Comparison of ENCODE assay signal across 11 mouse cellular contexts in the genomic region with DNA sequence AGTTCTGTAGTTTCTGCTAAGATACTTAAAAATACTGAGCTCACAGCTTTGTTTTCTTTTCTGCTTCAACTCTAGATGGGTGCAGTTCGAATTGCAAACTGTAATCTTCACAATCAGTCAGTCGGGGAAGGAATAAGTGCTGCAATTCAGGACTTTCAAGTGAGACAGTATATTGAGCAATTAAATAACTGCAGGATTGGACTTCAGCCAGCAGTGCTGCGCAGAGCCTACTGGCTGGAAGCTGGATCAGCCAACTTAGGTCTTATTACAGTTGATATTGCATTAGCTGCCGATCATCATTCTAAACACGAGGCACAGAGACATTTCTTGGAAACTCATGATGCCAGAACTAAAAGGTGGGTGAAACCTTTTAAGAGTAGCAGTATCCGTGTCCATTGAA.
DNase-seq lines count a peak whose midpoint lies in the region; ATAC-seq and TF ChIP-seq lines count a peak whose summit lies in the region.
"Had no signal": no experiment of that assay in that cellular context is flagged by ENCODE, and none has a peak within 500 bp of the region (broad histone marks: within the 10 kb centered on the region; RNA-seq: fewer than 3 reads in every experiment).

No protein-coding gene starts in this region.

- WGBS in forebrain, postnatal 0 days = 38% methylated on average over 6 of the region's 6 CpGs
- 83% methylated on average over 6 of the region's 6 CpGs for WGBS in forebrain, embryonic 10.5 days
- 83% methylated on average over 6 of the region's 6 CpGs for WGBS in midbrain, embryonic 14.5 days
- WGBS in midbrain, embryonic 15.5 days = 78% methylated on average over 6 of the region's 6 CpGs
- WGBS in embryonic facial prominence, embryonic 15.5 days = 46% methylated on average over 6 of the region's 6 CpGs

- H3K4me1 ChIP-seq in forebrain, postnatal 0 days (ENCODE audit: insufficient read depth) = no peaks in the 10 kb centered on the region
- H3K4me1 ChIP-seq in forebrain, embryonic 10.5 days = peaks cover 8% of the 10 kb centered on the region
- H3K4me1 ChIP-seq in midbrain, embryonic 14.5 days (ENCODE audit: control insufficient read depth, insufficient read depth, low read length) = no peaks in the 10 kb centered on the region
- no peaks in the 10 kb centered on the region for H3K4me1 ChIP-seq in midbrain, embryonic 15.5 days
- H3K4me1 ChIP-seq in embryonic facial prominence, embryonic 15.5 days = peaks cover 3% of the 10 kb centered on the region; the same call in 1 of the 2 replicates

- H3K9me3 ChIP-seq in forebrain, postnatal 0 days (ENCODE audit: low read length) = no peaks in the 10 kb centered on the region
- no peaks in the 10 kb centered on the region for H3K9me3 ChIP-seq in forebrain, embryonic 10.5 days
- no peaks in the 10 kb centered on the region for H3K9me3 ChIP-seq in midbrain, embryonic 14.5 days (ENCODE audit: control insufficient read depth, low read length)
- H3K9me3 ChIP-seq in midbrain, embryonic 15.5 days = no peaks in the 10 kb centered on the region
- no peaks in the 10 kb centered on the region for H3K9me3 ChIP-seq in embryonic facial prominence, embryonic 15.5 days (replicated peaks)
- H3K9me3 ChIP-seq: heart, embryonic 12.5 days had no signal

- DNase-seq in forebrain, postnatal 0 days = peak; percentile 18
- DNase-seq in forebrain, embryonic 10.5 days (ENCODE audit: extremely low spot score, low spot score) = no peak
- DNase-seq in midbrain, embryonic 14.5 days = peak; percentile 13
- peak; percentile 9 to 31 for DNase-seq in lung, postnatal 4 days
- DNase-seq in spleen, postnatal 14 days (ENCODE audit: low spot score in 2 of 2) = no peak
- DNase-seq in heart, postnatal 25 days (ENCODE audit: low spot score) = no peak
- DNase-seq: retina, postnatal 1 day had no signal

- ATAC-seq in forebrain, postnatal 0 days = no peak
- ATAC-seq in midbrain, embryonic 14.5 days (ENCODE audit: low FRiP score, low TSS enrichment) = no peak
- no peak for ATAC-seq in midbrain, embryonic 15.5 days (replicated peaks)
- ATAC-seq in embryonic facial prominence, embryonic 15.5 days (ENCODE audit: insufficient number of reproducible peaks, low FRiP score, low TSS enrichment, low read depth) = no peak
- ATAC-seq: midbrain, embryonic 16.5 days had no signal

- no peak overlapping the region for H3K4me2 ChIP-seq in forebrain, postnatal 0 days (ENCODE audit: low read depth)
- H3K4me2 ChIP-seq in midbrain, embryonic 14.5 days (ENCODE audit: low read length) = no peak overlapping the region
- no peak overlapping the region for H3K4me2 ChIP-seq in midbrain, embryonic 15.5 days
- no peak overlapping the region for H3K4me2 ChIP-seq in embryonic facial prominence, embryonic 15.5 days (replicated peaks)
- H3K4me2 ChIP-seq: heart, embryonic 12.5 days had no signal

- H3K4me3 ChIP-seq in forebrain, postnatal 0 days (ENCODE audit: low read depth, low read length) = no peak overlapping the region
- H3K4me3 ChIP-seq in forebrain, embryonic 10.5 days = no peak overlapping the region
- H3K4me3 ChIP-seq in midbrain, embryonic 14.5 days (replicated peaks; ENCODE audit: low read depth, low read length) = no peak overlapping the region
- H3K4me3 ChIP-seq in midbrain, embryonic 15.5 days = no peak overlapping the region
- H3K4me3 ChIP-seq in embryonic facial prominence, embryonic 15.5 days (replicated peaks) = no peak overlapping the region
- H3K4me3 ChIP-seq: heart, embryonic 12.5 days had no signal

- H3K36me3 ChIP-seq in forebrain, postnatal 0 days (ENCODE audit: insufficient read depth) = peaks cover 24% of the 10 kb centered on the region
- peaks cover 14% of the 10 kb centered on the region for H3K36me3 ChIP-seq in forebrain, embryonic 10.5 days (replicated peaks)
- peaks cover 15% of the 10 kb centered on the region for H3K36me3 ChIP-seq in midbrain, embryonic 14.5 days (ENCODE audit: control insufficient read depth, insufficient read depth, low read length)
- 0 out of 2 replicates have a peak, but pooled peaks cover 4% of the 10 kb centered on the region for H3K36me3 ChIP-seq in midbrain, embryonic 15.5 days (replicated peaks)
- H3K36me3 ChIP-seq in embryonic facial prominence, embryonic 15.5 days = peaks cover 20% of the 10 kb centered on the region; the same call in 1 of the 2 replicates

- TF ChIP-seq CTCF in forebrain, postnatal 0 days (IDR thresholded peaks at IDR 0.05; ENCODE audit: low read depth) = no peak

- no peaks in the 10 kb centered on the region for H3K27me3 ChIP-seq in forebrain, postnatal 0 days (ENCODE audit: insufficient read depth, low read length)
- H3K27me3 ChIP-seq in forebrain, embryonic 10.5 days (ENCODE audit: poor library complexity, severe bottlenecking) = no peaks in the 10 kb centered on the region
- no peaks in the 10 kb centered on the region for H3K27me3 ChIP-seq in midbrain, embryonic 14.5 days (ENCODE audit: control insufficient read depth, insufficient read depth, low read length)
- no peaks in the 10 kb centered on the region for H3K27me3 ChIP-seq in midbrain, embryonic 15.5 days (replicated peaks)
- no peaks in the 10 kb centered on the region for H3K27me3 ChIP-seq in embryonic facial prominence, embryonic 15.5 days
- H3K27me3 ChIP-seq: heart, embryonic 12.5 days had no signal

- H3K27ac ChIP-seq in forebrain, postnatal 0 days (ENCODE audit: low read depth, low read length) = no peak overlapping the region
- no peak overlapping the region for H3K27ac ChIP-seq in forebrain, embryonic 10.5 days
- no peak overlapping the region for H3K27ac ChIP-seq in midbrain, embryonic 14.5 days (replicated peaks; ENCODE audit: low read depth, low read length)
- H3K27ac ChIP-seq in midbrain, embryonic 15.5 days = no peak overlapping the region
- H3K27ac ChIP-seq in embryonic facial prominence, embryonic 15.5 days (replicated peaks) = peak overlapping the region; percentile 13; the same call in 1 of the 2 replicates

- H3K9ac ChIP-seq in forebrain, postnatal 0 days = no peak overlapping the region
- H3K9ac ChIP-seq in midbrain, embryonic 14.5 days (replicated peaks; ENCODE audit: low read length) = no peak overlapping the region
- no peak overlapping the region for H3K9ac ChIP-seq in midbrain, embryonic 15.5 days
- H3K9ac ChIP-seq in embryonic facial prominence, embryonic 15.5 days = no peak overlapping the region
- H3K9ac ChIP-seq: heart, embryonic 12.5 days had no signal

- intact Hi-C loops in heart, postnatal 25 days (cut with DNase I) = no loop called here

Comparison
In these comparisons a context has a peak if more than half of its experiments do, and no peak if none do; other contexts are left out.
1. DNase-seq: peak in forebrain, postnatal 0 days (single experiment), midbrain, embryonic 14.5 days (single experiment) and lung, postnatal 4 days (2 of 2); none in forebrain, embryonic 10.5 days (single experiment), spleen, postnatal 14 days (0 of 2) and heart, postnatal 25 days (single experiment).